Mouse (Mus musculus) embryo, embryonic 10.5 days (tissue): ENCODE measurements around the gene Cldn6.

Source experiments
- DNase-seq: peaks from one replicate; pipeline ENCODE4 v3.0.0-alpha.2; 2015; ENCODE audit warnings: low spot score

Gene Cldn6

GRCm38 (mm10) chr17:23675127-23675526 lies 3.9 kb upstream of the Cldn6 start:
- no peak for DNase-seq

GRCm38 (mm10) chr17:23675564-23676281 lies 3.3 kb upstream of the Cldn6 start:
- DNase-seq: peak; percentile 49

GRCm38 (mm10) chr17:23676473-23677031 lies 2.5 kb upstream of the Cldn6 start:
- DNase-seq: peak; percentile 62

GRCm38 (mm10) chr17:23677236-23677679 lies 1.8 kb upstream of the Cldn6 start, which contains the start of gene Tnfrsf12a:
Tnfrsf12a (minus strand) TSS chr17:23677468.
- peak; percentile 90 for DNase-seq

- no peak for DNase-seq
Observed at GRCm38 (mm10) chr17:23680336-23680735, 1.3 kb downstream of the Cldn6 start.

GRCm38 (mm10) chr17:23681086-23681485 lies 2.0 kb downstream of the Cldn6 start:
- no peak for DNase-seq

GRCm38 (mm10) chr17:23682092-23682491 lies 3.0 kb downstream of the Cldn6 start:
- DNase-seq: no peak

GRCm38 (mm10) chr17:23682530-23682929 lies 3.5 kb downstream of the Cldn6 start:
- DNase-seq: no peak

GRCm38 (mm10) chr17:23683226-23683625 lies 4.2 kb downstream of the Cldn6 start:
- DNase-seq: no peak

- DNase-seq: no peak
Observed at GRCm38 (mm10) chr17:23683856-23684672, 5.0 kb downstream of the Cldn6 start, which contains the start of gene Cldn9. Cldn9 (minus strand) TSS chr17:23684026.

GRCm38 (mm10) chr17:23694491-23694890 lies 15.4 kb downstream of the Cldn6 start:
- DNase-seq: no peak

- DNase-seq: peak; percentile 60
Observed at GRCm38 (mm10) chr17:23695801-23696200, 16.8 kb downstream of the Cldn6 start.

GRCm38 (mm10) chr17:23699131-23700077 lies 20.4 kb downstream of the Cldn6 start:
- DNase-seq: peak; percentile 28

- peak; percentile 93 for DNase-seq
Observed at GRCm38 (mm10) chr17:23700079-23700478, 21.0 kb downstream of the Cldn6 start.

GRCm38 (mm10) chr17:23703301-23703700 lies 24.3 kb downstream of the Cldn6 start:
- no peak for DNase-seq

- DNase-seq: no peak
Observed at GRCm38 (mm10) chr17:23704741-23705140, 25.7 kb downstream of the Cldn6 start.

GRCm38 (mm10) chr17:23705525-23706104 lies 26.6 kb downstream of the Cldn6 start:
- no peak for DNase-seq

GRCm38 (mm10) chr17:23706212-23706611 lies 27.2 kb downstream of the Cldn6 start:
- peak; percentile 89 for DNase-seq

- DNase-seq: no peak
Observed at GRCm38 (mm10) chr17:23717003-23717402, 38.0 kb downstream of the Cldn6 start.

GRCm38 (mm10) chr17:23719455-23719854 lies 40.4 kb downstream of the Cldn6 start:
- DNase-seq: no peak

GRCm38 (mm10) chr17:23721886-23722285 lies 42.8 kb downstream of the Cldn6 start:
- no peak for DNase-seq
